Mouse (Mus musculus) right cerebral cortex, postnatal 14 days (tissue): ENCODE results near the gene Fyco1.

Experiments
- DNase-seq: peaks from one replicate; pipeline ENCODE4 v3.0.0; 2022

The Fyco1 gene

DNA sequence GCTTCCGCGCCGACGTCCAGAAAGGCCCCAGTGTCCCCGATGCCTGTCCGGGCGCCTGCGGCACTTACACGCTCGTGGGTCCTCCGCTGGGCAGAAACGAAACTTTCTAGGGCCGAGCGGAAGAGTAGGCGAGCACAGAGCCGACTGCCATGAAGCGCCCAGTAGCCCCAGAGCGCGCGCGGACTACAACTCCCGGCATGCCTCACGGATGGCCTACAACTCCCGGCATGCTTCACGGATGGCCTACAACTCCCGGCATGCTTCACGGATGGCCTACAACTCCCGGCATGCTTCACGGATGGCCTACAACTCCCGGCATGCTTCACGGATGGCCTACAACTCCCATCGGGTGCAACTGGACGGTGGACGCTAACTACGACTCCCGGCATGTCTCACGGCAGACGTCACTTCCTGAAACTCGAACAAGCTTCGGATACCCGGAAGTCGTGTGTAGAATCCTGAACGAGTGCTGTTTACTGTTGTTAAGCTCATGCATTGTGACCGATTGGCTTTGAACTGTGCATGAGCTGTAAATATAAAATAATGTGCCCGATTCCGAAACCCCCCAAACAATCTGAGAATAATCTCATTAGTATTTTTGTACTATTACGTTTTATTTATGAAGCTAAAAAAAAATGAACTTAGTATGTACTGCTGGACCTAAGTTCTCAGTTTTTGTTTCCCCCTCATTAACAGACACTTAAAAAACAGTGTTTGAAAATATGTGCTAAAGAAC lies at the start of gene Fyco1:
Gene Fyco1, minus strand, starts transcription at position 187 of the 736 bp plus-strand sequence.
- peak; percentile 90 for DNase-seq

DNA sequence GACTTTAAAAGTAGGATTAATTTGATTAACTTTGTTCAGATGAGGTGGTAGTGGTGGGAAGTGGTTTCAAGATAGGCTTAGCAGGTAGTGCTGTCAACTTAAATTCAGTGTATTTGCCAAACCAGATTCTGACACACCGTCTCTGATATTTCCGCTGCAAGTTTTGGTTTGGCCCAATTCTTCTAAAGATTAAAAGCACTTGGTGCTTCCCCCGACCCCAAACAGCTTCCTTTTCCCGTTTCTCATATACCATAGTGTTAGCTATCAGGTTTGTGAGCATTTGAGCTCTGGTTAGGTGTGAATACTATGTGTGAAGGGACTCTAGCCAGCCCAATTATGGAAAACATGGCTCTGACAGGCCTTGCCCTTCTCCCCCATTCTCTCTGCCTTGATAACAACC lies 20.4 kb upstream of the Fyco1 start:
- no peak for DNase-seq

DNA sequence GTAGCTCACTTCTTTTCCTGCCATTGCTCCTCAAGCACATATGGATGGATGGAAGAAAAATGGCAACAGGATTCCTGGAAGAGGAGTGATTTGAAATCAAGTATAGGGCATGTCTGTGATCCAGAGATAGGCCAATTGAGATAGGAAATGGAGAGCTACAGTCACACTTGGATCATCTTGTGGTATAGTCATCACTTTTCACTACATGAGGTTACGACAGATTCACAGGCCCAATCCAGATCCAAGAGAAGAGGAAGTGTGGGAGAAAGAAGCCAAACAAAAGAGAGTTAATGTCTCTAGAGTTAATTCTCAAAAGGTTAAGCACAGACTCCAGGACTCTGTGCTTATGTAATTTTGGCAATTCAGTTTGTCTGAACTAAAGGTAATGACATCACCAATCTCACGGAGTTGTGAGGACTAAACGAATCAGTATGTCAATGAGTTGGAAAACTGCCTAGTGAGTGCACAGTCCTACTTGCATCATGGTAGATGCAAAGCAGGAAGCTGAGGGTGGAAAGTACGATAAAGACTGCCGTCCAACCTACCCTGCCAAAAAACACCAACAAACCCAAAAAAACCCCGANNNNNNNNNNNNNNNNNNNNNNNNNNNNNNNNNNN lies 17.6 kb upstream of the Fyco1 start:
- DNase-seq: no peak

DNA sequence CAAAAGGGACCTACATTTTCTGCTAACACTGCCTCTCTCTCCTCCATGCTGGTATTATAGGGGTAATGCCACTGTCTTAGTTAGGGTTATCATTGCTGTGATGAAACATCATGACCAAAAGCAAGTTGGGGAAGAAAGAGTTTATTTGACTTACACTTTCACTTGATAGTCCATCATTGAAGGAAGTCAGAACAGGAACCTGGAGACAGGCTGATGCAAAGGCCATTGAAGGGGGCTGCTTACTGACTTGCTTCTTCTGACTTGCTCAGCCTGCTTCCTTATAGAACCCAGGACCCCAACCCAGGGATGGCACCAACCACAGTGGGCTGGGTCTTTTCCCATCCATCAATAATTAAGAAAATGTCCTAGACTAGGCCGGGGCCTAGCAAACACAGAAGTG lies 11.9 kb upstream of the Fyco1 start:
- no peak for DNase-seq

DNA sequence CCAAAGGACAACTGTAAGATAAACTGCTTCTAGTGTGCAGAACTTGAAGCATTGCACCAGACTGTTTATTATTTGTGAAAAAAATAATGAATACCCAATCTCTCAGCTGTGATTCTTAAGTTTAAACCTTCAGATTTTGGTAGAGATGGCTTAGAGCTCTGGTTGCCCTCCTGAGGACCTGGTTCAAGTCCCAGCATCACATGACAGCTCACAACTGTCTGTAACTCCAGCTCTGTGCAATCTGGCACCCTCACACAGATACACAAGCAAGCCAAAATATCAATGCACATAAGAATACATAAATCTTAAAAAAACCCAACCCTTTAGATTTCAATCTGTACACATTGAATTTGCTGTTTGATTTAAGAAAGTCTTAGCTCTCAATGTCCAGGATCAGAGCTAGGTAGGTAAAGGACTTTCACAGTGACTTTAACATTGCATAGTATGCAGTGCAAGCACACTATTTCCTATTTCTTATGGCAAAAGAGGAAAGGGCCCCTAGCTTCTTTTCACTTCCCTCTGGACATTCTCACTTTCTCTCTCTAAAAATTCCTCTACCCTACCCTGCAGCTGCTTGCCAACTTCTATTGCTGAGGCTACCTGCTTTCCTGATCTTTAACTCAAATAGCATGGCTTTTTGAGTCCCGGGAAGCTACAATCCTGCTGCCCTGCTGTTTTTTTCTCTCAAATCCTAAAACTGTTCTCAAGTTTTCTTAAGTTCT lies 11.4 kb upstream of the Fyco1 start:
- DNase-seq: no peak

DNA sequence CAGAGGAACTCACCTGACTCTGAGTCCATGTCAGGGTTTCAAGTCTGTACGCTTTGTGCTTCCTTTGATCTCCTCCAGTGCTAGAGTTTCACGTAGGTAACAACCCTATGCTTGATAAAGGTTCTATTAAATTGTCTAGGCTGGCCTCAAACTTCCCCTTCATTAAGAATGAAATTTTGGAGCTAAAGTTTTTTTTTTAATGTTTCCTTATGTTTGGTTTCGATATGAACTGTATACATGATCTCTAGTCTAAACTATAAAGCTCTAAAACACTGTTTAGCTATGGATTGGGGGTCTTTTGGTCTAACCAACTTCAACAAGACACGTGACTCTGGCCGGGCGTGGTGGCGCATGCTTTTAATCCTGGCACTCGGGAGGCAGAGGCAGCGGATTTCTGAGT lies 10.2 kb upstream of the Fyco1 start, which contains the start of gene Xcr1:
Gene Xcr1, minus strand, starts transcription at position 101 of the 400 bp plus-strand sequence.
- DNase-seq: no peak

DNA sequence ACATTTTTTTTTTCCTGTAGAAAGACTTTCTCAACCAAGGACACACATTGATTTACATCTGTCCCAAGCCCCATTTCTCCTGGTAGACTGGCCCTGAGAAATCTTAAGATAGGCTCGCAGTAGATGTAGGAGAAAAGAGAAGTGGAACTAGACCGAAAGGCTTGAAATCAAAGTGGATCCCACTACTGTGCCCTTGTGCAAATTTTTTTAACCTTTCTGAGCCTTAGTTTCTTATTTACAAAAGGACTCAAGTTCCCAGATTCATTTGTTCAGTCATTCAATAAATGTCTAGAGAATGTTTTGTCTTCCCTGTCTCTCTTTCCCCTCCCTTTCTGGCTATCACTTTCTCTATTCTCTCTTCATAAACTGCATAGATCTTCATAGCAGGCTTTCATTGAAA lies 5.1 kb upstream of the Fyco1 start:
- no peak for DNase-seq

DNA sequence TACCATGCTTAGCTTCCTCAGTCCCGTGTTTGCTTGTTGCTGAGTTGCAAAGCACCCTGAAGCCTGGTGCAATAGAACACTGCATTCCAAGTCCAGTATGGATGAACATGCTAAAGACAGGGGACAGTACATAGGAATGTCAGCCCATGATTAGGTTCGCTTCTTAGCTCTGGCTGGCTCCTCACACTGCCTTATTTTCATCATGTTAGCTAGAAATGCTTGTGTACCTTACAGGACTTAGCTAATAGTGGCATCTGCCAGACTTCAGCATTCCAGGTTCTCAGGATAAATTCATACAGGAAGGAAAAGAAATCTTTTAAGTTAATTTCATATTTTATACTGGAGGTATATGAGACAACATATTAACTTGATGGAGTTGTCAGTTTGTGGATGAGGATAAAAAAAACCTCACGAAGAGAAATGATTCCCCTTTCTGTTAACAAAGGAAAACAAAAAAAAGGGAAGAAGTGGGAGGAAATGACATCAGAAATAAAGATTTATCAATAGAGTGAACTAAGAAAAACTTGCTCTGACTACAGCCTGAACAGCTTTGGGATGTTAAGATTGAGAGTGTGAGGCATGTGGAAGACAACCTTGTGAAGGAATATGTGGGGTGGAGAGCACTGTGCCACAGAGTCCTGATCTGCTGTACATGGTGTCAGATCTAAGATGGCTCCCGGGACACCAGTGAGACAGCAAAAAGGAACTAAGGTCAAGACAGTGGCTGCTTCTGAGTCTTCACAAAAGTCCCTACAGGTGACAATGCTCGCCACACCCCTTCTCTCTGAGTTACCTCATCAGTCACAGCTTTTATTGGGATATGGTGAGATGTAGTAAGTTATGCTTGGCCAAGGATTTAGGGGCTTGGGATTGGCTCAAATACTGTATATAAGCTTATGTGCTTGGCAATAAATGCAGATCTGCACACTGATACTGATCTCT lies 1.0 kb upstream of the Fyco1 start:
- no peak for DNase-seq

DNA sequence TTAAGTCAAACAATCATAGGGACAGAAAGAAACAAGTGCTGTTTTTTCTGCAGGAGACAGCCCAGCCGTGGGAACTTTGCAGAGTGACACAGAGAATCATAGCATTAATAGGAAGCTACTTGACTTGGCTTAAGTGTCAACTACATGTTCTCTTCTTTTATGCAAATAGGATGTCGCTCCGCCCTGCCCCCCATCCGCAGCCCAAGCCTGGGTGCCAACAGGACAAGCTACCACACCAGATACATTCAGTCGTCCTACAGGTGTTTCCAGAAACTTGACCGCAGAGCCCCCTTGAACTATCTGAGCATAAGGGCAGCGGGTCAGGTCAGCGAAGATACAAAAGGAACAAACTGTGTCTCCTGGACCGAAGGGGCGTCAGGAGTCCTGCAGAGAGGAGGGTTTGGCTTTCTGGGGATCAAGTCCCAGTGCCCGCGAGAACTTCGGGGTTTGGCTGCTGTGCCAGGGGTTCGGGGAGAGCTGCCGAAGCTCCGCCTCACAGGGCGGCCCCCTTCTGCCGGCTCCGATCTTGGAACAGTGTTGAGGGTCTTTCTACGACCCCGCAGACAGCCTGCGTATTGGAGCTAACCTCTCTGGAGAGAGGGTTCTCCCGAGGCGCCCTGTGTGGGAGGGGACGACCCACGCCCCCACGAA lies 512 bp downstream of the Fyco1 start:
- peak; percentile 38 for DNase-seq

DNA sequence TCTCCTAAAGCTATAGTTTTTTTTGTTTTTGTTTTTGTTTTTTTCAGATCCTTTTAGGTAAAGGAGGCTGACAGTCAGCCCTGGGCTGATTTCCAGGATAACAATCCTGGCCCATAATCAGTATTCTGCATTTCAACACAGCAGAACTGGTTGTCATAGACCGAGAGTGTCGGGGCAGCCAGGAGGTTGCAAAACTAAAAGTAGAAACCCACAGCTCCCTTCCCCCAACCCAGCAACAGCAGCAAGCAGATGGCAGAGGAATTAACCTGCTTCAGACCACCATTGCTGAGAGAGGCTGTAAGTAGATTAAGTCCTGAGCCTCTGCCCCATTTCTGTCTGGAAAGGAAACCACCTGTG lies 1.0 kb downstream of the Fyco1 start:
- no peak for DNase-seq

DNA sequence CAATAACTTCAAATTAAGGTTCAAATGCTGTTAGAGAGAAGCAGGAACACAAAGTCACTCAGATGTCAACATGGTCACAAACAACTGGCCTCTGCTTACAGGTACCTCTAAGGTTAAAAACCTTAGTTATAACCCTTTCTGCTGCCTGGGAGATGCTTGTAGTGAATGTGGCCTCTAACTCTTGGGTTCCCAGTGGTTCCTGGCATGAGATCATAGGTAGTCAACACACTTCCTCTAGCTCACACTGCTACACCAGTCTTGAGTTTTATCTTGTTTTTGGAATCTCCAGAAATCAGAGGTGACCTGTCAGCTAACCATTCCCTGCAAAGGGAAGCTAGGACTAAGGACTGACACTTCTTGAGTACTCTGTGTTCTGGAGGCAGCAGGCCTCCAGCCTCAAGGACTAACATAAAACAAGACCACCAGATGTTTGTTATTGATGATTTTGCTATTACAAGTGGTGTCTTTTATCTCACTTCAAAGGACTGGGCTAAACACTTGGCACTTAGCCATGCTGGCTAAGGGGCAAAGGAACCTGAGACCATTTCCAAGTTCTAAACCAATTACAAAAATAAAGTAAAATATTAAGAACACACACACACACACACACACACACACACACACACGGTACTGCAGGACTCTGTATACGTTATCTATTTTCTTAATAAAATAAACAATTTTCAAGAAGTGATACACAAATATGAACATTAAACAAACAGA lies 1.6 kb downstream of the Fyco1 start:
- no peak for DNase-seq

DNA sequence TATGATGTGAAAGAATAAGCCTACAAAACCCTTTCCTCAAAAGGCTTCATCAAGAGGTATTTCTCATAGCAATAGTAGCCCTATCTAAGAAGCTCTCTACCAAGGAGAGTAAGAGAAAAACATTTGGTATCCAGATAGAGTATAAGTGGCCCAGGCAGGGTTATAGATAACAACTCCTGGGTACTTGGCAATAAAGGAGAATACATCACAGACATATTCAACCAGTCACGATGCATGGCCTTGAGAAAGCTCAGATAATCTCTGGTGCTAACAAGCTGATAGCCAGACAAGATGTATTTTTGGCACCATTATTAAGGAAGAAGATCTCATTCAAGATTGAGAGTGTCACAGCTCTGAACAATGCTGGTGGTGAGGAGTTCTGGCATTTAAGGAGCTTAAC lies 5.2 kb downstream of the Fyco1 start:
- DNase-seq: no peak

DNA sequence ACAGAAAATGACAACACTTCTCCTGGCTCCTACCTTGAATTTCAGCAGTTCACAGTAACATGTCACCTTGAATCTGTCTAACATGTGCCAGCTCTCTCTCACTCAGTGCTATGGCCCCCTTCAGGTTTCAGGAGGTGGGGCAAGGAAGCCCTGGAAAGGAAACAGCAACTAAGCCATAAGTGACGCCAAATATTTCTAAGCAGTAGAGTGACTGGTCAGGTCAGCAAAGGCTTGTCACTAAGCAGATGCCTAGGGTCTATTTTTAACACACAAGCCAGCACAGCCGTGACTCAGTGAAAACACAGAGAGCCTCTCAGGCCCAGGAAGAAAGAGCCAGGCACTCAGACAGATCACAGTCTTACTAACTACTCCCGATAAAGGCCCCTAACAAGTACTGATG lies 6.6 kb downstream of the Fyco1 start:
- no peak for DNase-seq

DNA sequence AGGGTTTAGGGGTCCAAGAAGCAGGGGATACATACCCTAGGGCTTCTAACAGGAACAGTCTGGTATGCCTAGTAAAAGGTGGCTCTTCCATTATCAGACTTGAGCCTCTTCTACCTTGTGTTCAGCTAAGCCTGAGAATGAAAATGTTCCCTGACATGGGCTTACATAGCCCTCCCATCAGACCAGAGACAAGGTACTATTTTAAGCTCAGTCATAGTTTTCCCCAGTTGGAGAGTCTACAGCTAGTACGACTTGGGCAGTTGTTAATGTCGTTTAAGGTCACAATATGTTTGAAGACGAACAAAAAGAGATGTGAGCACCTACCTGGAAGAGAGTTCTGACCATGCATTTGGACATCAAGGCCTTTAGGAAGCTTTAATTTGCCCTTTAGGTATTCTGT lies 7.2 kb downstream of the Fyco1 start:
- DNase-seq: no peak

DNA sequence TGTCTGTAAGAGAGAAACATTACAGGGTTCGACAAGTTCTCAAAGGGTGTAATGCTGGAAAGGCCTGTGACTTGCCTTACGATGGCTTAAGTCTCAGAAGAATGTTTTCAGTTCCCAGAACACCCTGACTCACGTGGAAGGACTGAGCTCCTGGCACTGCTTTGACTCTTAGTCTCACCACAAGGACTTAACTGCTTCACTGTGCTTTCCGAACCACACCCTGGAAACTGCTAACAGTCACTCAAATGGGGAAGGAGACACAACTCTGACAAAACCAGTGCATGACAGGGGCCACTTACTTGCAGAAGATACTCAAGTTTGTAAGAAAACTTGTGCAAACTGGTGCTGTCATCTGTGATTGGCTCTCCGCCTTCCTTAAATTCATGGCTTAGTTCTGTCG lies 11.5 kb downstream of the Fyco1 start:
- no peak for DNase-seq

DNA sequence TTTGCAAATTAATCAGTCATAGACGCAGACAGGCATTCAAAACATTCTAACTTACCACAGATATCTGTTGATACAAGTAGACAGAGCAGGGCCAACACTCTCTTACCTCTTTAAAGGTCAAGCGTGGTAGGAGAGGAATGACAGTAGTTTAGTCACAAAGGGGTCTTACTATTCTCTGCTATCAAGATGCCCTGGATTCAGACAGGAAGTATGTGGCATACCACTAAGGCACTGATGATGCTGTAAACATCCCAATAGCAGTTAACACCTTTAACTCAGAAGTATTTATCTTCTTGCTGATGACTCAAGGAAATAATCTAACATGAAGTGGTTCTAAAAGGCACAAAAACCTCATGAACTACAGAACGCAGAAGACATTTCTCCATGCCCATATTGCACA lies 15.8 kb downstream of the Fyco1 start:
- DNase-seq: no peak

DNA sequence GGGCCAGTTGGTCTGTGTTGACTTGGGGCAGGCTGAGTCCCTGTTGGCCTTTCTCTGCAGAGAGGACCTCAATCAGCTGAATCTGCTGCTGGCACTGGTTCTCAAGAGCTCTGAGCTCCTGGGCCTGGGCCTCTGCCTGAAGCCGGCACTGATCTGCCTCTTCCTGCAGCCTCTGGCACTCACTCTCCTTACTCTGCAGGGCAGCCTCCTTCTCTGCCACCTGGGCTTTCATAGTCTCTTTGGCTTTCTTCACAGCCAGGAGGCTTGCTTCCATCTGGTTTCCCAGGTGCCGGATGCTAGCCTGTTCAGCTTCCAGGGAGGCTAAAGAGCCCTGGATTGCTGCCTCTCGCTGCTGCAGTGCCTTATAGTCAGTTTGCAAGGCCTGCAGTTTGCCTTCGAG lies 22.8 kb downstream of the Fyco1 start:
- no peak for DNase-seq

DNA sequence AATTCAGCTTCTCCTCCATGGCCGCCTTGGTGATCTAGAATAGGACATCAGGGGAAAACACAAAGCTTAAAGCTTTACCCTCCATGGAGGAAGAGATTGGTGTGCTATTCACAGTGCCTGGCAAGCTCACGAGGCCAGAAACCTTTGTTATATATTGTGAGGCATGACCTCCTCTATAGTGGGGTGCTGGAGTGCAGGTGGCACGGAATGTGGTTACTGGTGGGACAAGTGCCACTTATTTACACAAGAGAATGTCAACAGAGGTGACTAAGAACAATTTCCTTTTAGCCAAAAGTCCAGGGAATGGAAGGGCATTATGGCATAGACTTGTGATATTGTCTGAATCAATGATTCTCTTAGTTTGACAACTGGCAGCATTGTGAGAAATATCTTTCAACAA lies 25.1 kb downstream of the Fyco1 start:
- no peak for DNase-seq

DNA sequence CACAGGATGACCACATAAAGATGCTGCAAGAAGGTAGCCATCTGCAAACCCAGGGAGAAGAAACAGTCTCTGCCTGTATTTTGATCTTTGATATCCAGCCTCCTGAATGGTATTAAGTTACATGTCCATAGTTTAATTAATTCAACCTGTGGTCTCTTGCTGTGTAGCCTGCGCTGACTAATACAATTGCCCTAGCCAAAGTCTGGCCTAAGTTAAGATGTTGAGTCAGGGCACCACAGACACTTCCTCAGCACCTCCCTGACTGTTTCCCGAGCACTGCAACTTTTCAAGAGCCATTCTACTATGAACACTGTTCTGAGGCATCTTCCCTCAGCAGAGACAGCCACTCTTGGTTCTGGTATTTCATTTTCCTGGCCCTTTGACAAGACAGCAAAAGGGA lies 33.1 kb downstream of the Fyco1 start:
- no peak for DNase-seq

DNA sequence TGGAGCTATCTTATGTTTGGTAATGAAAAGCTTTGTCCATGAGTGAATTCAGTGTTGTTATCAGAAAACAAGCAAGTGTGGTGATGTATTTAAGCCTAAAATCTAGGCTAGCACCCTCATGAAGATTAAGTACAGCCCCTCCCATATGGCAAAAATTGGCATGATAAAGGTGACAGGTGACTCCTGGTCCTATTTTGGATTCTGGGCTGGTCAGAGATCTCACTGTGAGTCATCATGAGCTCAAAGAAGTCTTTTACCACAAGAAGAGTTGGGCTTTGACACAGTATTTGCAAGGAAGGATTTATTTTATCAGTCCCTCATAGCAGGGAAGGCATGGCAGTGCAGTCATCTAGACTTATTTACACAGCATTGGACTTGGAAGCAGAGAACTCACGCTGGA lies 35.7 kb downstream of the Fyco1 start:
- no peak for DNase-seq

DNA sequence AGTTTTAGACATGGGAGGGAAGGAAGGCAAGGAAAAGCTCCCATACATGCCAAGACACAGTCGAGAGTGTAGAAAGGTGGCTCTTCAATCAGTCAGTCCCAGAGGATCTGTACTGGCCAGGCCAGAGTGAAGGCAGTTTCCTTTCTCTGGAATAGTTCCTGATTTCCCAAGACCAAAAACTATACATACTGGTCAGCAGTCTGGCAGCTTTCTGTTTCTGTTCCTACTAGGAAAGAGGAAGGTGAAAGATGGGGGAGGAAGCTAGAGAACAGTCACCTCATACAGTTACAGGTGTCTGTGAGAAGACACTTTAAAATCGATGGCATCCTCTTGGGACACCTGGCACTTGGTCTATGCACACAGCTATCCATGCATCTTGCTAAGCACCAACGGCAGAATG lies 36.3 kb downstream of the Fyco1 start:
- DNase-seq: no peak

DNA sequence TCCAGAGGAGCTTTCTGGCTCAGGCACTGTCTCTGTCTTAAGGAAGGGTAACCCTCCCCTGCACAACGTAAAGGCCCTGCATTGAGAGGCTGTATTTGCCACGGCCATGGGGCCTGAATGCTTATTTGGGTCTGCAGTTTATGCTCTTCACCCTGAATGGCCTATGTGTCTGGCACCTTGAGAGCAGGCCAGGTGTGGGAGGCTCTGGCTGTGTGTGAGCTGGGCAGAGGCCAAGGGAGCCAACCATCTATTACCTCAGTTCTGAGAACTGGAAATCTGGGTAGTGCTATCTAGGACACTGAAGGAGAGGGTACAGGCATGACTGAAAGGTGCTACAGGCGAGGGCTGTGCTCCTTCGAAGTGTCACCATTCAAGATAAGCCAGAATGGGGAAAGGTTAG lies 36.9 kb downstream of the Fyco1 start:
- no peak for DNase-seq
